Mouse (Mus musculus) lung, postnatal 25 days (tissue): ENCODE measurements around the gene Dazap2.

Experiments
- DNase-seq: peaks from one replicate; pipeline ENCODE4 v3.0.0; 2022; ENCODE audit warnings: low spot score

Gene Dazap2

GRCm38 (mm10) chr15:100637661-100638060 lies 22.5 kb downstream of the Dazap2 start:
- DNase-seq: peak; percentile 59

- no peak for DNase-seq
Measured at GRCm38 (mm10) chr15:100639972-100640750, 25.0 kb downstream of the Dazap2 start.

- no peak for DNase-seq
Measured at GRCm38 (mm10) chr15:100641226-100641810, 26.2 kb downstream of the Dazap2 start.

DNA sequence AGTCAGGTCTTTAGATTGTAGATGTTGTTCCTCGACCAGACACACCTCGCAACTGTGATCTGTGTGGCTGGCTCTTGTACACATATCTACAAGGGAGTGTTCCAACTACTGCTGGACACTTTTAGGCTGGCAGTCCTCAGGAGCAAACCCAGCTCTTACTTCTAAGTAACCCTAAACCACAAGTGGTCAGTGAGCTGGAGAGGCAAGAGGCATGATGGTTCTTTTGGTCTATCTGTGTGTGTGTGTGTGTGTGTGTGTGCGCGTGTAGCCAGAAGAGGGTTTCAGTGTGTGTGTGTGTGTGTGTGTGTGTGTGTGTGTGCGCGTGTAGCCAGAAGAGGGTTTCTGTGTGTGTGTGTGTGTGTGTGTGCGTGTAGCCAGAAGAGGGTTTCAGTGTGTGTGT lies 27.3 kb downstream of the Dazap2 start:
- no peak for DNase-seq

DNA sequence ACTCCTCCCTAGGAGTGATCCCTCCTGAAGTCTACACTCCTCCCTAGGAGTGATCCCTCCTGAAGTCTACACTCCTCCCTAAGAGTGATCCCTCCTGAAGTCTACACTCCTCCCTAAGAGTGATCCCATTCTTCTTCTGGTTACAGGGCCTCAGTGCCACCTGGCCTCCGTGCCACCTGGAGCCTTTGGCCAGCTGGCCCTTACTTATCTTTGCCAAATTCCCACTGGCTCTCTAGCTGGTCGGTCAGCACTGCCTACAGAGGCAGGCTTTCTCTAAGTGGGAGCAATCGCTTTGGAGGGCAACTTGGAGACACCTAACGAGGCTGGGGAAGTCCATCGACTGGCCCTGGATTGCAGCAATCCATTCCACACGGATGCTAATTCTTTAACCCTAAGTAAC lies 31.0 kb downstream of the Dazap2 start:
- DNase-seq: no peak

DNA sequence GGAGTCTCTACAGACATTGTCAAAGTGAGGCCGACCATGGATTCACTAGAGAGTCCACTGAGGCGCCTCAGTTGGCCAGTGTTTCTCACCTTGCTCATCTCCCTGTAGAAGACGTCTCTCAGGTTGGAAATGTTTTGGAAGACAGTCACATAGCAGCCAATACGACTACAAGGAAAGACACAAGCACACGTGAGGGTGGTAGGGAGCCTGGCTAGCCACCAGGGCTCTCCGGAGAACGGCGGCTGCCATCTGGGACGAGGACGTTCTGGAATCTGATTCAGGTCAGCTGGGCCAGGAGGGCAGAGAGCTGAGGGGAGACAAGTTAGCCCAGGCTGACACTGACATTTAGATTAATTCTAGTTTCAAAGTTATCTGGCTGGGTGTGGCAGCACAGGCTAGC lies 35.0 kb downstream of the Dazap2 start:
- DNase-seq: no peak

- DNase-seq: no peak
Measured at GRCm38 (mm10) chr15:100651610-100652009, 36.5 kb downstream of the Dazap2 start.

DNA sequence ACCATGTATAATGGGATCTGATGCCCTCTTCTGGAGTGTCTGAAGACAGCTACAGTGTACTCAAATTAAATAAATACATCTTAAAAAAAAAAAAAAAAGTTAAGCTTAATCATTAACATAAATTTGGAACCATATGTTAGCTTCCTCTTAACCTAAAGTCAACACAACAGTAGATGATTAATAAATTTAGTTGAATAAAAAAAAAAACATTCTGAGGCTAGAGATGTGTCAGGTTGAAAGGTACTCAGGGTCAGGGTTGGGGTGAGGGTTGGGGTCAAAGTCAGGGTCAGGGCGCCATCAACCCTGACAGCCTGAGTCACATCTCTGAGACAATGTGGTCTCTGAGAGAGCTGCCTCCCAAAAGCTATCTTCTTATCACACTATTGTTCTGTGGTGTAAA lies 39.1 kb downstream of the Dazap2 start:
- no peak for DNase-seq

GRCm38 (mm10) chr15:100655201-100655600 lies 40.1 kb downstream of the Dazap2 start:
- no peak for DNase-seq

- no peak for DNase-seq
Measured at GRCm38 (mm10) chr15:100660306-100660705, 45.2 kb downstream of the Dazap2 start.

DNA sequence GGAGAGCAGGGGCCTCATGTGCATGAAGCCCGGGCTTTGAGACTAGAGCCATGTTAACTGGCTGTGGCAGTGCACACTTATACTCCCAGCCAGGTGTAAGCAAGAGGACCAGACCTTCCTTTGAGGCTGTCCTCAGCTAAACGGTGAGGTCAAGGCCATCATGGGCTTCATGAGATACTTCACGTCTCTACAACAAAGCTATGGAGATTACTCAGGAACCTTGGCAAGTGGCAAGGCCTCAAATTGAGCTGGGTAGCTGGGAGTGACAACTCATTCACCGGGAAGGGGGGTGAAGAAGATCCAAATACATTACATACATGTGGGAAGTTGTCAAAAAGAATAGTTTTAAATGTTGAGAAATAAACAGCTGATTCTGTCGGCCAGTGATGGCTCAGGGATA lies 45.7 kb downstream of the Dazap2 start:
- no peak for DNase-seq

DNA sequence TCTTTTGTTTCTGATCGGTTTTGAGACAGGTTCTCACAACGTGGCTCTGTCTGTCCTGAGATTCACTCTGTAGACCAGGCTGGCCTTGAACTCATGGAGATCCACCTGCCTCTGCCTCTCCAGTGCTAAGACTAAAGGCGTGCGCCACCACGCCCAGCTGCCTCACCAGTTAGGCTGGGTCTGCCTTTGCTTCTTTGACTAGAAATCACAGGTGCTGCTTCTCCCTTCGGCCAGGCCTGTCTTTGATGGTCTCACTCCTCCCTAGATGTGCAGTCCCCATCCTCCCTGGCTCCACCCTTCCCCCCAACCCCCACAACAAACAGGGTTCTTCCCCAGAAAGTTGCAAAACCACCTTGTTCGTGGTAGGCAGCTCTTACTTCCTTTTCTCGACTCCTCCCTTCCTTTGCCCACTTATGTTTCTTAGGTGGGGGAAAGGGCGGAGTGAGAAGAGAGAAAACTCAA lies 49.7 kb downstream of the Dazap2 start:
- DNase-seq: peak; percentile 78

- no peak for DNase-seq
Measured at GRCm38 (mm10) chr15:100665411-100666218, 50.5 kb downstream of the Dazap2 start.

DNA sequence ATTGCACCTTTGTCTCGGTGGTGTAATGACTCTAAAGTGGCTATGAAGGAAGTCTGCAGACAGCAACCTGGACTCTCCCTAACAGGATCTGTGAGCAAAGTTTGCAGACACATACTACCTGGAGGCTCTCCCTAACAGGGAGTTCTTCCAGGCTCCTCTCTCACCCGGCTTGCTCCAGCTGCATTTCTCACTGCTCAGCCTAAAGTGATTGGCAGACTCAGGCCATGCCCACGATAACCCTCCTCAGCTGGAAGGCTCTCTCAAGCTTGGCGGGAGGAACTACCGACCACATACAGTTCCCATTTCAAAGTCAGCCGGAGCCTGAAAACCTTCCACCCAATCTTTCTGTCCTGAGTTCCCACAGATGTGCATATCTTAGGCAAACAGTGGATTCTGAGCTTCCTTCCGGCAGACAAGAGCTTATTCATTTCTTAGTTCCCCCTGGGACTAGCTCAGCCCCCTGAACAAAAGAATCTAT lies 51.1 kb downstream of the Dazap2 start:
- peak; percentile 39 for DNase-seq

DNA sequence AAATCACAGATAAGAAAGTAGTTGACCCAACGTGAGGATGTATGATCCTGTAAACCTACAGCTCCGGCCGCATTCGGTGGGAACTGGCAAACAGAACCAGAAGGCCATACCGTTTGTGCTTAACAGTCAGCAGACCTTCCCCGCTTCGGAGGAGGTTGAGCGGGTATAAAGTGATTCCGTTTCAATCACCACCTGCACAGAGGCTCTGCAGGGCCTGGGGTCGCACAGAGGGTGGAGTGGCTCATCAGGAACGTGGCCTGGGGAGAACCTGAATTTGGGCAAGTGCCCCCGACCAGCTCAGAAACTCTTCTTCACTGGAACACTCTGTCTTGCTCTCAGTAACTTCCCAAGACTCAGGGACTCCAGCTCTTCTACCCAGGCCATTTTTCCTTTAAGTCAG lies 51.7 kb downstream of the Dazap2 start:
- no peak for DNase-seq

- DNase-seq: no peak
Measured at GRCm38 (mm10) chr15:100667420-100667819, 52.3 kb downstream of the Dazap2 start.

- DNase-seq: no peak
Measured at GRCm38 (mm10) chr15:100667871-100668545, 52.9 kb downstream of the Dazap2 start.

- peak; percentile 72 for DNase-seq
Measured at GRCm38 (mm10) chr15:100669337-100669736, 54.2 kb downstream of the Dazap2 start, which contains the start of gene Bin2. TSS of gene Bin2 (minus strand) at chr15:100669553.

DNA sequence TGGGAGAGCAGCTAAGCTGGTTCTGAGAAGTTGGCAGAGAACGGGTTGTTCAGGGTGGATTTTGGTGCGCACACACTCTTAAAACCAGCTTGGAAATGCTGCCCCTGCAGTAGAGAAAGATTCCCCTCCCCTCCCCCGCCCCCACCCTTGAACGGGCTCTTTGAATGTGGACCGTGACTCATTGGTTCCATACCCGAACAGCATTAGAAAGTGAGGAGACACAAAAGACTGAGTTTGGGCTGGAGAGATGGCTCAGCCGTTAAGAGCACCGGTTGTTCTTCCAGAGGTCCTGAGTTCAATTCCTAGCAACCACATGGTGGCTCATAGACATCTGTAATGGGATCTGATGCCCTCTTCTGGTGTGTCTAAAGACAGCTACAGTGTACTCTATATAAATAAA lies 54.9 kb downstream of the Dazap2 start:
- no peak for DNase-seq
